Mouse (Mus musculus) adrenal gland, postnatal 10 days (tissue): ENCODE results near the gene Gm28053. TPM values are rescaled to one million over a fixed set of nuclear protein-coding genes. Genes with fewer than 3 reads are reported as not detected.

Experiments
- total RNA-seq, 2 experiments: library from RNA; stranded (reverse); gene quantifications; 2 replicates each; pipeline ENCODE4 v1.2.3; 2021

Gene Gm28053
- total RNA-seq, 2 experiments from 2014 or later: 9.1 to 10.3 TPM

Other genes with a start within 250 kb of the Gm28053 start
- 10 to 100 TPM; 35.9 to 42.8 TPM for gene Atp6v0e2, start 181.0 kb upstream of the Gm28053 start, total RNA-seq
- 10 to 100 TPM; 25.1 to 27.3 TPM for gene Lrrc61, start 163.8 kb upstream of the Gm28053 start, total RNA-seq
- 100 to 1,000 TPM; 198 to 328 TPM for gene Rarres2, start 145.8 kb upstream of the Gm28053 start, total RNA-seq
- not detected for gene Gm45021, start 129.0 kb upstream of the Gm28053 start, total RNA-seq
- 10 to 100 TPM; 37.6 to 42.0 TPM for gene Repin1, start 124.7 kb upstream of the Gm28053 start, total RNA-seq
- gene Gm44965, start 124.7 kb upstream of the Gm28053 start, total RNA-seq: 1 to 10 TPM in 1 of 2 experiments, not detected in 1; 1.3 TPM
- gene Zfp775, start 116.5 kb upstream of the Gm28053 start, total RNA-seq: 1 to 10 TPM; 6.1 to 6.2 TPM
- 1 to 10 TPM; 1.7 to 3.6 TPM for gene AI854703, start 91.8 kb upstream of the Gm28053 start, total RNA-seq
- gene Gimap8, start 71.4 kb upstream of the Gm28053 start, total RNA-seq: 10 to 100 TPM; 11.7 to 14.8 TPM
- 1 to 10 TPM; 9.0 TPM for gene Gimap9, start 42.5 kb upstream of the Gm28053 start, total RNA-seq
- 10 to 100 TPM; 50.2 to 52.8 TPM for gene Gimap4, start 34.1 kb upstream of the Gm28053 start, total RNA-seq
- gene Gimap6, start 10.4 kb upstream of the Gm28053 start, total RNA-seq: 10 to 100 TPM; 70.8 to 75.9 TPM
- gene Gimap7, start within 50 bp of the Gm28053 start, total RNA-seq: 1 to 10 TPM in 1 of 2 experiments, under 1 TPM in 1; 0.96 to 1.6 TPM
- gene Gimap1, start 20.4 kb downstream of the Gm28053 start, total RNA-seq: 10 to 100 TPM; 18.7 to 24.2 TPM
- gene Gimap5, start 27.6 kb downstream of the Gm28053 start, total RNA-seq: 10 to 100 TPM; 14.2 to 19.5 TPM
- gene Gimap3, start 52.2 kb downstream of the Gm28053 start, total RNA-seq: 1 to 10 TPM; 4.5 to 5.4 TPM
- 100 to 1,000 TPM; 138 to 148 TPM for gene Tmem176a, start 122.3 kb downstream of the Gm28053 start, total RNA-seq
- 100 to 1,000 TPM; 280 to 302 TPM for gene Tmem176b, start 122.9 kb downstream of the Gm28053 start, total RNA-seq
- gene Aoc1, start 154.3 kb downstream of the Gm28053 start, total RNA-seq: not detected
- under 1 TPM in 1 of 2 experiments, not detected in 1; 0.12 TPM for gene 1600015I10Rik, start 211.3 kb downstream of the Gm28053 start, total RNA-seq